Mouse (Mus musculus): ENCODE data around the gene Tlk2.
A peak's percentile ranks its signal among the peaks of the same experiment; 100 is the strongest.

The Tlk2 gene

DNA sequence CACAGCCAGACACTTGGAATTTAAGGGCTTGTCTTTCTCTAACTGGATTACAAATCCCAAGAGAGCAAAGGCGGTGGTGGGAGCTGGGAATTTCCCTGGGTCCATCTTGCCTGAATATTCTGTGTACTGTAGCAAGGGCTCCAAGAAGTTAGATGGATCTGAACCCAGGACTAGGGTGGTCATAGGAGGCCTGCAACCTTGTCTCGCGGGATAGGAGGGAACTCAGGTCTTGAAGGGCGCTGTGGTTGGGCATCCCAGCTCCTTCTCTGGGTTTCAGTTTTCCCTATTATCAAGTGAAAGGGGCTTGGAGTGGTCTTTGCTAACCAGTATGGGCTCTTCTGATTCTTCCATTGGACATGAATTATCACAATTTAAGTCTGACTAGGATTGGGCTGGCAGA is 137.5 kb downstream of the Tlk2 start:
- no peak for DNase-seq

DNA sequence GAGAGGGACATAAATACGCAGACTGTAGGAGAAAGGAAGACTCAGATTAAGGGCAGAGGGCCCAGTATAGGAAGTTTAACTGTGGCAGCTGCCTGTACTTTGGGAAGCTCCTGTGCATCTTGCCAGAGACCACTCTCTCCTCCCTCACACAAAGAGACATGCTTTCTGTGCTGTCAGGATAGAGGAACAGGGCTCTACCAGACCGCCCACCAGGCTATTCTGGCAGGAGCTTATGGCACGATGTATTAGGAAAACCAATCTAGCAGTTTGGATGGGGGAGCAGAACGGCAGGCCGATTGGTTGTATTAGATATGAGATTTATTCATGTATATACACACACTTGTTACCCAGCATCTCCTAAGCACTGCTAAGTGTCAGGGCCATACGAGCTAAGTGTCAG is 139.2 kb downstream of the Tlk2 start:
- DNase-seq: no peak

DNA sequence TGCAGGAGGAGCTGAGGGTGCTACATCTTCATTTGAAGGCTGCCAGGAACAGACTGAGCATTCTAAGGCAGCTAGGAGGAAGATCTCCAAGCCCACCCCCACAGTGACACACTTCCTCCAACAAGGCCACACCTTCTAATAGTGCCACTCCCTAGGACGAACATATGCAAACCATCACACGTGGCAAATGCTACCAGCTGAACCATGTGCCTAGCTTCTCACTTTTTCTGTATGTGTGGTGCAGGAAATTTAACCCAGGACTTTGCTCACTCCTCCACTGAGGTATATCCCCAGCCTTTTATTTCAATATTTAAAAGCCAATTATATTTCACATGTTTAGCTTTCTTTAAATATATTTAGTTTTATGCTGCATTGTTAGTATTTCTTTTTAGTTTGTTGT is 142.5 kb downstream of the Tlk2 start:
- DNase-seq: no peak

DNA sequence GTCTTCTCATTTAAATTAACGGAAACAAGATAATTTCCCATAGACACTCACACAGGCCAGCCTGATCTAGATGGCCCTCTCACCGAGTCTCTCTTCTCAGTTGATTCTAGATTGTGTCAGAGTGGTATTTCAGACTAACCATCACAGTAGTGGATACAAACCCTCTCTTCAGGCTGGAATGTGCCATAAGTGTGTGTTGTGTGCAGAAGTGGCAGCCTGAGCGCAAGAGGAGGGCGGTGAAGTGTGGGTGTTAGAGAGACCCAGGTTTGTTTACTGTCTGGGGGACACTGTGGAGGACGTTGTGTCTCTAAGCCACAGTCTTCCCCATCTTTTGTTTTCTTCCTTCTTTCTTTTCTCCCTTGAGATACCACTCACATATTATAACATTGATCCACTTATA is 144.9 kb downstream of the Tlk2 start:
- DNase-seq: no peak

DNA sequence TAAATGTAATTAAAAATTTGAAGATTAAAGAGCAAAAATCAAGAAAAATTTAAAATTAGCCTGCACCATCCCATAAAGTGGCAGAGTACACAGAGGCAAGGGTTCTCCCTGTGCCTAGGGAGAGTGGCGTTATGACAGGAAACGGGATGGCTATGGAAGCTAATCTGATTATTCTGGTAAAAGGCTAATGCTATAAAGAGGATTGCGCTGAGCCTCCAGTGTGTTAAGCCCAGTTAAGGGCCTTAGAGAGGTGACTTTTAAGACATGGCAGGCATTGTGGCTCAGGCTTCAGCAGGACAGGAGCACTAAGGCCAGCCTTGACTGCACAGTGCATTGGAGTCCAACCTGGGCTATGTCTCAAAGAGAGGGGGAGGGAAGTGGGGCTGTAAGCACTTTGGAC is 148.5 kb downstream of the Tlk2 start:
- DNase-seq: no peak

DNA sequence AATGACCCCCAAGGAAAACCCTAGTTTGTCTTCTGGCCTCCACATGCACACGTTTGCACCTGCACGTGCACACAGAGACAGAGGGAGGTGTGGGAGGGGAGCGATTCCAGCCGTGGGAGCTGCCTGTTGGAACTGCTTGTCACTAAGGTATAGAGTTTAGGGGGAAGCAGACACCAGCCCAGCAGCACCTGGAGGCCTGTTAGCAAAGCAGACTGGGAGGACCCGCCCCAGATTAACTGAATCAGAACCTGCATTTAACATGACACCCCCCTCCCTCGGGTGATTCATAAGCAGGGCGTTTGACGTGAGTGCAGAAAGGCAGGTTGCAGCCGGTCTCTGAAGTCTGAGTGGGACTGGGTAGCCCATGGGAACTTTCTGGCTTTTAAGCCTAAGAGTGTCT is 151.4 kb downstream of the Tlk2 start:
- DNase-seq: no peak

DNA sequence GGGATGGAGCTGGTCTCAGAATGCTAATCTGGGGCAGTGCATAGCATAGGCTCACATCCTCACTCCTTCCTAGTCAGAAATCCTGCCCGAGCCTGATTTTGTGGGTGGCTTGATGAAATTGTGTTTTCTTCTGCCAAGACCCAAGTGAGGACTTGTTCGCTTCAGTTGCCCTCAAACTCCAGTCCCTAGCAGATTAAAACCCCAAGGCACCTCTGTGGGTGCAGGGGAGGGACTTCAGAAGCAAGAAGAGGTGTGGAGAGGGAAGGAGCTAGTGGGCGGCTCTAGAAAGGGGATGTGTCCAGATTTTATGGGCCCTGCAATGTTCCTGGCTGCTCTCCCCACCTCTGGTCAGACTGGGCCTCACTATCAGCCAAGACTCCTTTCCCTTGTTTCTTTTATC is 152.5 kb downstream of the Tlk2 start:
- no peak for DNase-seq

DNA sequence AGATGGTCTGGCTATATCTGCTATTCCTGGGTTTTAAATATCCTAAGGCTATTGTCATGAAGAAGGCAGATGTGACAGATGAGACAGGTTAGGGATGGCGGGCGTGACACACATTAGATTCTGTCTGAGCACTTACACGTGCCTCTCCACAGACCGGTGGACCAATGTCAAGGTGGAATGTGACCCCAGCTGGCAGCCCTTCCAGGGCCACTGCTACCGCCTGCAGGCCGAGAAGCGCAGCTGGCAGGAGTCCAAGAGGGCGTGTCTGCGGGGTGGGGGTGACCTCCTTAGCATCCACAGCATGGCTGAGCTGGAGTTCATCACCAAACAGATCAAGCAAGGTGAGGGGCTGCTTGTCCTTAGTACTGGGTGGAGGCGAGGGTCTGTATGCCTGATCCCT is 153.1 kb downstream of the Tlk2 start:
- peak; percentile 85 to 88 for DNase-seq

DNA sequence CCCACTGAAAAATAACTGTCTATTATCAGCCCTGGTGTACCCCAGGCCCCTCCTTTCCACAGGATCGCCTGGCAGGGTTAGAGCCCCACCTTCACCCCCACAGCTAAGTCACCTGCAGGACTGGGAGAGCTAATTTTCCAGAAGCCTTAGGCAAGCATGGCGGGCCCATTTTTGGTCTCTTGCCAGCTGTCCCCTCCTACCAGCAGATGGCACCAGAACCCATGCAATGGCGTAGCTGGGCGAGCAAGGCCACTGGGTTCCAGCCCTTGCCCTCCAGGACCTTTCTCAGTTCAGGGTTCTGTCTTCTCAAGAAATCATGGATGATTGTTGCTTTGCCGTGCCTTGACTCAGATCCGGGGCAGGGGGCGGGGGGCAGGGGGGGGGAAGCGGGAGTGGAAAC is 153.9 kb downstream of the Tlk2 start:
- DNase-seq: peak; percentile 80 to 83

Data from kidney, postnatal 4 days (tissue).